Mouse (Mus musculus) layer of hippocampus, adult 11-12 months (tissue): Measurements from ENCODE around the gene Cdc42ep4.

Experiments
- DNase-seq: peaks from one replicate; pipeline ENCODE4 v3.0.0; 2022; ENCODE audit warnings: low spot score

Cdc42ep4 gene

DNA sequence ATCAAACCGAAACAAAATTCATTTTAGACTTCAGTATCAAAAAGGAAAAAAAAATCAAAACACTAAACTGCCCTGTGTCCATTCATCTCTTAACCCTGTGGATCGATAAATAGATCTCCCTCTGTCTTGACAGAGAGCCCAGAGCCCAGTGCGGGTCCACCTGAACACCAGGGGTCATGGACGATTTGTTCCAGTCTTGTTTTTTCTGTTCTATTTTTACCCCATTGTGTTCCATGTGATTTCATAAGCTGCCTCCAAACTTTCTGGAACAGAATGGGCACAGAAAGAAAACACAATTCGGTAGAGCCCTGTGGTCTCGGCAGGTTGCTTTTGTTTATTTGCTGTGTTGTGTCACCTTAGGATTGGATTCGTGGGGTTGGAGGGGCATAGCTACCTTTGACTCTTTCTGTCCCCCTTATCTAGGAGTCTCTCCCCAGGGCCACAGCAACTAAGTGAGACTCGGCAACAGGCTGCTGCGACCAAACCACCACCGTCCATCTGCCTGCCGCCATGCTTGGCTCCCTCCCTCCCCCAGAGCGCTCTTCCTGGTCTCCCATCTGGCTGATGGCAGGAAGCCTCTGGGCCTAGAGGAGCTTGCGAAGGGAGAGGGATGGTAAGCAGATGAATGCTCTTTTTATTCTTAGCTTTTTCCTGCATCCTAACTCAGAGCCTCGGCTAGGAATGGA lies 29.1 kb downstream of the Cdc42ep4 start:
- DNase-seq: peak; percentile 45

- no peak for DNase-seq
Measured at GRCm38 (mm10) chr11:113717767-113718424, 33.8 kb downstream of the Cdc42ep4 start.

- DNase-seq: no peak
Measured at GRCm38 (mm10) chr11:113716132-113716531, 35.5 kb downstream of the Cdc42ep4 start.

GRCm38 (mm10) chr11:113715078-113715674 lies 36.5 kb downstream of the Cdc42ep4 start:
- no peak for DNase-seq

DNA sequence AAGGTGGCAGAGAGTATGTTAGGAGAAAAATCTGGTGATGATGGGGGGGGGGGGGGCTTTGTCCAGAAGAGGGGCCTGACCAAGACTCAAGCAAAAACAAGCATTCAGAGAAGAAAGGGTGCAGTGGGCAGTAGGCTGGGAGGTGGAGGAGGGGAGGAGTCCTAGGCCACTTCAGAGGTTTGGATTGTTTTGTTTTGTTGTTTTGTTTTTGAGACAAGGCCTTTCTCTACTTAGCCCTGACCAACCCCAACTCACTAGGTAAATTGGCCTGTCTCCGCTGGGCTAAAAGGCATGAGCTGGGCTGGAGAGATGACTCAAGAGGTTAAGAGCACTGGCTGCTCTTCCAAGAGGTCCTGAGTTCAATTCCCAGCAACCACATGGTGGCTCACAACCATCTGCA lies 40.6 kb downstream of the Cdc42ep4 start:
- no peak for DNase-seq

DNA sequence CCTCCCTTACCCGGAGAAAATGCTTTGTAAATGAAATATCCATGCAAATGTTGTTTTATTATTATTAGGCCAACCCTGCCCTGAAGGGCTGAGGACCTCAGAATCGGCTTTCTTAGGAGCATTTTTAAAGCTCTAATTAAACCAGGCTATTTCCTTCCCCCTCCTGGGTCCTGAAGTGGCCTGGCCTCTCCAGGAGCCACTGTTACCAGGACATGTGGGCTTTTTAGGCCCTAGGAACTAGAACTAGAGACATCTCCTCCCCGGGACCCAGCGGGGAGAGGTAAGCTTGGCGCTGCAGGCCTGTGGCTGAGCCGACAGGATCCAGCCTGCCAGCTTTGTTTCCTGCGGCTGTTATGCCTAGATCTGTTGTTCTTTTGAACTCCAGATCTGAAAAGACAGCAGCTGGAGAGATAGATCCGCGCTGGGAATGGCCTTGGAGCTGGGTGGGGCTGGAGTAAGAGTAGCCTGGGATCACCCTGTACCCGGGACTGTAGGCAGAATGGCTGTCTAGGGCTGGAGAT lies 41.4 kb downstream of the Cdc42ep4 start:
- DNase-seq: no peak

DNA sequence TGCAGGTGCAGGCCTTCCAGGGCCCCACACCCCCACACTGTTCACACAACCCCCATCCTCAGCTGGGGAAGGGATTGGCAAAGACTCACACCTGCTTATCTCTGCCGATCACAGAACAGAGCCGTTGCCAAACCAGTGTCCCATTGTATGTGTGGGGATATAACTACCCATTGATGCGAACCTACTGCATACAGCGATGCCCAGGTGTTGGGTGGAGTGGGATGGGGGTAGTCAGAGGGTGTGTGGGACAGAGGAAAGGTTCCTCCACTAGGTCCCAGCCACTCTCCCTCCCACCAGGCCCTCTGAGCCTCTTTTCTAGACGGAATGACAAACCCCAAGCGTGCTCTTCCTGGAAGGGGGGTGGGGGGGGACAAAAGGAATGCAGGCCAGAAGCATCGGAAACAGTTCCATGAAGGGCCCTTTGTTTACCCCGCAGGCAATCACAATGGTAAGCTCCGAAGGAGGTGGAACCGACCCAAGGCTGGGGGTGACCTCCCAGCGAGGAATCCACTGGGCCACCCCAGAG lies 41.9 kb downstream of the Cdc42ep4 start, which contains the start of gene Cpsf4l:
Gene Cpsf4l, minus strand, starts transcription at position 287 of the 526 bp plus-strand sequence.
- DNase-seq: no peak

- no peak for DNase-seq
Measured at GRCm38 (mm10) chr11:113709272-113709671, 42.4 kb downstream of the Cdc42ep4 start.

- no peak for DNase-seq
Measured at GRCm38 (mm10) chr11:113708629-113709213, 43.0 kb downstream of the Cdc42ep4 start.

DNA sequence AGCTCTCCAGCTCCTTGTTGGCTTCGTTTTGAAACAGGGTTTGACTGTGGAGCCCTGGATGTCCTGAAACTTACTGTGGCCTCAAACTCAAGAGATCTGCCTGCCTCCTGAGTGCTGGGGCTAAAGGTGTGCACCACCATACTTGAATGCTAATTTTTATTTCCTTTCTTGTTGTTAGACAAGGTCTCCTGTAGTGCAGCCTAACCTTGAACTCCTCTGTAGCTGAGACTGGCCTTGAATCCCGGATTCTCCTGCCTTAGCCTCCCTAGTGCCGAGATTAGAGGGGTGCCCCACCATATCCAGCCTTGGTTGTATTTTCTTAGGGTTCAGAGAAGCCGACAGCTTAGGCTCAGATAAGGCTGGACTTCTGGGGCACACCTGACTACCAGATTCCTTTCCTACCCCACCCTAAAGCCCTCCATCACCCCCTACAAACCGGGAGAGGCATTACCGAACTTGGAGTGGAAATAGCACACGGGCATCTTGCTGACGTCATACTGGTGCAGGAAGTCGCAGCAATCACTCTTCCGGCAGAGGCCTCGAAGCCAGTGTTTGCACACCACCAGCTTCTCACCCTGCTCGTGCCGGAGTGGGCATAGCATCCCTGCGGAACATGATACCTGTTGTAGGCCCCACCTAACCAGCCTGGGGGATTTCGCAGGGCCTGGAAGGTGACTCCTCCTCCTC lies 45.6 kb downstream of the Cdc42ep4 start:
- DNase-seq: no peak

DNA sequence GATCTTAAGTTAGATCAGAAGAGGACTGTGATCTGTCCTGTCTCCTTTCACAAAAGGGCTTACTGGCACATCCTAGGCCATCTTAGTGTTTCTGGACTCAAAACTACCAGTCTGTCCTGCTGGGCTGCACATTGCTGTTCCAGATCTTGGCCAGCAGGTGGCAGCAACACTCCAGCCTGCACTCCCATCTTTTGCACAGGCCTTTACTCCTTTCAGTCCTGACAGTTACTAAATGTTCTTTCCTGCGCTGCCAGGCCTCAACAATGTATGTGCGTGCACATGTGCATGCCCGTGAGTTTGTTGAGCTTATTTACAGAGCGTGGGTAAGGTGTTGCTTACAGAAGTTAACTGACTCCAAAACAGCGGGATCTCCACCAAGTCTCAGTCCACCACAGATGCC lies 47.9 kb downstream of the Cdc42ep4 start:
- DNase-seq: peak; percentile 84

DNA sequence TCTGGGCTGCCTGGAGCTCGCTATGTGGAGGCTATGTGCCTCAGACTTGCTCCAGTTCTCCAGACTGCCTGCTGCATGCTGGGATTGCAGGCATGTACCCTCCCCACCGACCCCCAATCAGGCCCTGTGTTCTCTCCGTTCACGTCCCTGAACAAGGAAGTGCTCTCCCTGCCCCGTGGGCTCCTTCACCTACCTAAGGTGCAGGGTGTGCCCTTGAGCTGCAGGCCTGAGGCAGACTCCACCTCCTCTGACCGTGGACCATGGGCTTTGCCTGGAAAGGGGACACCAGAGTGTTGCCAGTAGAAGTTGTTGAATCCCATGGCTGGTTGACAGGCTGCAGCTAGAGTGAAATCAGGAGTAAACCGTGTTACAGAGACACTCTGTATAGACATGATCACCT lies 52.0 kb downstream of the Cdc42ep4 start:
- DNase-seq: no peak

GRCm38 (mm10) chr11:113698013-113698545 lies 53.6 kb downstream of the Cdc42ep4 start:
- no peak for DNase-seq

DNA sequence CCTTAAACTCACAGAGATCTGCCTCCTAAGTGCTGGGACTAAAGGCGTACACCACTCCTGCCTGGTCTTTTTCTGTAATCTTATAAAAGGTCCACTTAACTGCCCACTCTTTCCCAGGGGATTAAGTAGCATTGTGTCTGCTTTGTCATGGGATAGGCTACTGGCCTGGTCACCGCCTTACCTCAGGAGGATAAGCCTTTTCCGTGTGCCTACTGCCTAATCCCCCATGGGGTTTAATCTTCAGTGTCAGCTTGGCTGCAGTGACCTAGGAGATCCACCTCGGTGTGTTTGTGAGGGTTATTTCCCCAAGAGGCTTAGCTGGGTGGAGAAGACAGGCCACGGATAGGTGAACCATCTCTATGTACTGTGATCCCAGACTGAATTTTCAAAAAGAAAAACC lies 54.1 kb downstream of the Cdc42ep4 start:
- no peak for DNase-seq

DNA sequence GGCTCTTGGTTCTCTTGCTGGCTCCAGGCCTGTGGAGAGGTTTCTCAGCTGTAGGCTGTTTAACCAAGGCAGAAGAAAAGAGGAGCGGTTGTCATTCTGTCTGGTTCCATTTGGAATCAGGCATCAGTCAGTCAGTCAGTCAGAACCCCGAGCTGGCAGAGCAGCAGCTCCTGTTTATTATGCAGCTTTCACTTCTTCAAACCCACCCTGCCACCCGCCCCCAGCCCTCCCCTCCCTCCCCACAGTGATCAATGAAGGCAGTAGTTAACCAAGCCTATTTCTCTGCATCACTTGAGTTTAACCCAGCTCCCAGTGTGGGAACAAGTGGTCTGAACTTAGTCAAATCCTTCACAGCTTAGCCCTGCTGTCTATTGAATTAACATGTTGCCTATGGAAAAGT lies 59.8 kb downstream of the Cdc42ep4 start:
- DNase-seq: no peak

DNA sequence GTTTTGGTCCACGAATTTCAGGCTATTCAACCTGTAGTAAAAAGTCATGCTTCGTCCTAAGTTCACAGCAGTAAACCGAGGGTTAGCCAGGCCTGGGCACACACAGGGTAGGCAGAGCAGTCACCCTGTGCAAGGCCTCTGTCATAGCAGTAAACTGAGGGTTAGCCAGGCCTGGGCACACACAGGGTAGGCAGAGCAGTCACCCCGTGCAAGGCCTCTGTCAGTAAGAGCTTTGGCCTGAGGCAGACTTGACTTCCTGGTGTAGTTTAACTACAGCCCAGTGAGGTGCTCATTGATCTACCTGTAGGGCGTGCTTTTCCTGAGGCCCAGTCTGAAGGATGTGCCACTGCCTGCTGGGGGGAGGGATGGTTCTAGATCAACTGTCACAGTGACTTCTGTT lies 60.4 kb downstream of the Cdc42ep4 start:
- no peak for DNase-seq

DNA sequence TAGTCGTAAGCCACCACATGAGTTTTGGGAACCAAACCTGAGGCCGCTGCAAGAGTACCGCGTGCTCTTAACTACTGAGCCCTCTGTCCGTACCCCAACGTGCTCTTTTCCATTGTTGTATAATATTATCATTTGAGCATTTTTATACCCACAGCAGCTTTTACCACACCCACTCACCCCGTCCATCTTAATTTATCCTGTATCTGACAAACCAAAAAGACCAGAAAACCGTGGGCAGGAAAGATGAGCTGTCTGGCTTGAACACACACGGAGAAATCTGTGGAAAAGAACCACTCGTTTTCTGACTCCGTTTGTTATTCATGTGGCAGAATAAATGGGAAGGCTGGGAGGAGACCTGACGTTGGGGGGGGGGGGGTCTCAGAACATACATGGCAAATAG lies 61.2 kb downstream of the Cdc42ep4 start:
- peak; percentile 39 for DNase-seq

DNA sequence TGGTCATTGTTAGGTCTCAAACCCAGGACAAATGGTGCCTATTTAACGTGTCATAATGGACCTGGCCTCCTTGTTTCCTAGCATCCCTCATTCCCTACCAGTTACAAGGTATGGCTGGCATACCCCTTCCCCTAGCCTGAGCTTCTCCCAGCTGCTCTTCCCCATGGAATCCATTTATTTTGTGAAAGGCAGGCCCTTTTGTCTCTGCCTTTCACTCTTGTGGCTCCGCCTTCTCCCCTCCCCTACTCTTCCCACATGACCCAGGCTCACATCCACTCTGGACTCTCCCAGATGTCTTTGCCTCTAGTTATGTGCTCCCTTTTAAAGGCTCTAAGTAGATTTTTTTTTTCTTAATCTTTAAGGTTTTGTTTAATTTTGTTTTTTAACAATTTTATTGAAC lies 64.7 kb downstream of the Cdc42ep4 start:
- DNase-seq: no peak

GRCm38 (mm10) chr11:113684707-113685426 lies 66.8 kb downstream of the Cdc42ep4 start:
- DNase-seq: no peak

- peak; percentile 95 for DNase-seq
Measured at GRCm38 (mm10) chr11:113683957-113684706, 67.5 kb downstream of the Cdc42ep4 start, which contains the start of the genes Fam104a and D11Wsu47e. TSS of gene Fam104a (minus strand) at chr11:113684155. TSS of gene D11Wsu47e (plus strand) at chr11:113684412.
